8 mouse cellular contexts compared by ENCODE assay signal in genomic region chr4:131431188-131431587, GRCm38 (mm10).
A peak's percentile ranks its signal among the peaks of the same experiment; 100 is the strongest.
DNase-seq lines count a peak whose midpoint lies in the region; ATAC-seq lines count a peak whose summit lies in the region.

No protein-coding gene starts in this region.

- H3K9ac ChIP-seq in intestine, embryonic 14.5 days (ENCODE audit: low read length) = no peak overlapping the region
- H3K9ac ChIP-seq in intestine, embryonic 16.5 days (ENCODE audit: low read depth, low read length) = no peak overlapping the region
- no peak overlapping the region for H3K9ac ChIP-seq in midbrain, embryonic 14.5 days (replicated peaks; ENCODE audit: low read length)

- no peaks in the 10 kb centered on the region for H3K4me1 ChIP-seq in intestine, embryonic 14.5 days (replicated peaks; ENCODE audit: control insufficient read depth, insufficient read depth, low read length)
- H3K4me1 ChIP-seq in intestine, embryonic 16.5 days (ENCODE audit: control insufficient read depth, insufficient read depth, low read length) = no peaks in the 10 kb centered on the region
- H3K4me1 ChIP-seq in midbrain, embryonic 14.5 days (ENCODE audit: control insufficient read depth, insufficient read depth, low read length) = peaks cover 24% of the 10 kb centered on the region

- 5% methylated on average over 5 of the region's 5 CpGs for WGBS in intestine, embryonic 14.5 days
- WGBS in intestine, embryonic 16.5 days = 7% methylated on average over 5 of the region's 5 CpGs
- 8% methylated on average over 5 of the region's 5 CpGs for WGBS in midbrain, embryonic 14.5 days

- no peak overlapping the region for H3K4me3 ChIP-seq in intestine, embryonic 14.5 days (ENCODE audit: low read depth, low read length)
- H3K4me3 ChIP-seq in intestine, embryonic 16.5 days (ENCODE audit: low read length) = no peak overlapping the region
- no peak overlapping the region for H3K4me3 ChIP-seq in midbrain, embryonic 14.5 days (replicated peaks; ENCODE audit: low read depth, low read length)

- H3K4me2 ChIP-seq in intestine, embryonic 14.5 days (ENCODE audit: low read length) = no peak overlapping the region
- no peak overlapping the region for H3K4me2 ChIP-seq in intestine, embryonic 16.5 days (ENCODE audit: low read depth, low read length)
- no peak overlapping the region for H3K4me2 ChIP-seq in midbrain, embryonic 14.5 days (ENCODE audit: low read length)

- no peaks in the 10 kb centered on the region for H3K36me3 ChIP-seq in intestine, embryonic 14.5 days (ENCODE audit: control insufficient read depth, insufficient read depth, low read length)
- no peaks in the 10 kb centered on the region for H3K36me3 ChIP-seq in intestine, embryonic 16.5 days (ENCODE audit: control insufficient read depth, insufficient read depth, low read length)
- no peaks in the 10 kb centered on the region for H3K36me3 ChIP-seq in midbrain, embryonic 14.5 days (ENCODE audit: control insufficient read depth, insufficient read depth, low read length)

- H3K9me3 ChIP-seq in intestine, embryonic 14.5 days (ENCODE audit: control insufficient read depth, low read length) = no peaks in the 10 kb centered on the region
- H3K9me3 ChIP-seq in intestine, embryonic 16.5 days (ENCODE audit: control insufficient read depth, low read length) = no peaks in the 10 kb centered on the region
- H3K9me3 ChIP-seq in midbrain, embryonic 14.5 days (ENCODE audit: control insufficient read depth, low read length) = no peaks in the 10 kb centered on the region

- ATAC-seq in intestine, embryonic 14.5 days (replicated peaks; ENCODE audit: low FRiP score, low TSS enrichment, low read depth) = 0 out of 2 replicates have a peak, but pooled peaks have one; percentile 40
- no peak for ATAC-seq in intestine, embryonic 16.5 days
- ATAC-seq in hematopoietic stem cell, adult 5-6 weeks (replicated peaks in 1 of 2; ENCODE audit: insufficient read depth in 1 of 2, low FRiP score in 2 of 2, low TSS enrichment in 1 of 2, low read depth in 1 of 2, poor library complexity in 2 of 2, severe bottlenecking in 2 of 2) = peak; percentile 47 to 57
- ATAC-seq in midbrain, embryonic 14.5 days (ENCODE audit: low FRiP score, low TSS enrichment) = no peak

- DNase-seq in intestine, embryonic 14.5 days (ENCODE audit: low spot score) = peak; percentile 92
- peak; percentile 64 for DNase-seq in adrenal gland, postnatal 14 days
- DNase-seq in embryo, embryonic 11.5 days (ENCODE audit: low read depth, low spot score) = peak; percentile 59
- DNase-seq in left cerebral cortex, adult 18-20 months (ENCODE audit: low spot score in 2 of 2) = peak; percentile 69 to 81
- peak; percentile 91 for DNase-seq in midbrain, embryonic 14.5 days
- DNase-seq in urinary bladder, postnatal 14 days (ENCODE audit: low spot score) = peak; percentile 68

- H3K27ac ChIP-seq in intestine, embryonic 14.5 days (ENCODE audit: low read depth) = no peak overlapping the region
- H3K27ac ChIP-seq in intestine, embryonic 16.5 days (ENCODE audit: low read length) = no peak overlapping the region
- H3K27ac ChIP-seq in midbrain, embryonic 14.5 days (replicated peaks; ENCODE audit: low read depth, low read length) = no peak overlapping the region

- no peaks in the 10 kb centered on the region for H3K27me3 ChIP-seq in intestine, embryonic 14.5 days (replicated peaks; ENCODE audit: control insufficient read depth, insufficient read depth, low read length)
- no peaks in the 10 kb centered on the region for H3K27me3 ChIP-seq in intestine, embryonic 16.5 days (replicated peaks; ENCODE audit: control insufficient read depth, insufficient read depth, low read length)
- H3K27me3 ChIP-seq in midbrain, embryonic 14.5 days (ENCODE audit: control insufficient read depth, insufficient read depth, low read length) = no peaks in the 10 kb centered on the region

Comparison
In these comparisons a context has a peak if more than half of its experiments do, and no peak if none do; other contexts are left out.
1. ATAC-seq: peak in intestine, embryonic 14.5 days (single experiment) and hematopoietic stem cell, adult 5-6 weeks (2 of 2); none in intestine, embryonic 16.5 days (single experiment) and midbrain, embryonic 14.5 days (single experiment).
2. Peak in every context shown above with its lines, with median percentiles within 50 percentile points of each other: DNase-seq.